Mouse (Mus musculus): ENCODE results near the gene Tmem212.

The Tmem212 gene

DNA sequence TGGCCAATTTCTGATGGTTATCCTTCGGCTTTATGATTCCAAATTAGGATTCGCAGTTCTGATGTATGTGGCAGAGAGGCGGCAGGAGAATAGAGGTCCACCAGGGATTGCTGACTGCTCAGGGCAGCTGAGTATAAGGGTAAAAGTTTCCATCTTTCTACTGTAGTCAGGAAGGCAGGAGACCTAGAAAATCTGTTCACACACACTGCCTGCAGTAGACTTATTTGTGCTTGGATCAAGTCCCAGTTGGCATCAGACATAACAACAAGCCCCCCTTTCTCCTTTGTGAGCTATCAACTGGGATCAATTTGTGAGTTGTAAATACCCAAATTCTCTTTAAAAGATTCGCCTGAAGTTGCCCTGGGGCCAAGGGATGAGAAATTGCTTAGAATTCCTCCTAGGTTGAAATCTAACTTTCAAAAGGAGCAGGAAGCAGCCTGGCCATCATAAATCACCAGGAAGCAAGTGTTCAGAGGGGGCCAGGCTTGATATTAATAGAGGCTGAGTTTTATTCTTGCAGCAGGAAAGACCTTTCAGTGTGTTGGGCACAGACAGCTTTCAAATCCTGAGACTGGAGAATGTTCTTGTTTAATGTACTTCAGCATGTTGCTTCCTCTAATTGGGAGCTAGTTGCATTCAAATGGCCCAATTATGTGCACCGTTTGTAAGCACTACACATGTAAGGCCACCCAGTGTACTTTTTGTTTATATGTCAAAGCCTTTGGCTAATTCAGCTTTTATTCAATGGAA lies 41.6 kb downstream of the Tmem212 start:
- DNase-seq (ENCODE audit: low read depth in 1 of 2, low spot score in 2 of 2) = no peak

DNA sequence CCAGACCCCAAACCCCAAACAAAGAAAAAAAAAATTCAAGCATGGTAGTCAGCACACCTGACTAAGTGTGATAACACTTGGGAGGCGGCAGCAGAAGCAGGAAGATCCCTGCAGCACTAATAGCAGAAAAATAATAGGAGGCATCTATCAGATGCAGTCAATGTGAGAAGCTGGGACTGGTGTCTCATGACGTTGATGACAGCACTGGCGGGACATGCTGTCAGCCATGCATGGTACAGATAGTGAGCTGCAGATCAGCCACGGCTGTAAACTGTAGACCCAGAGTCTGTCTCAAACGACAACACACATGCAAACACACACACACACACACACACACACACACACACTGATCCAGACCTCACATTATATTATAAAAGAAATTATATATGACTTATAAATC lies 52.9 kb downstream of the Tmem212 start:
- DNase-seq (ENCODE audit: low read depth in 1 of 2, low spot score in 2 of 2) = no peak

DNA sequence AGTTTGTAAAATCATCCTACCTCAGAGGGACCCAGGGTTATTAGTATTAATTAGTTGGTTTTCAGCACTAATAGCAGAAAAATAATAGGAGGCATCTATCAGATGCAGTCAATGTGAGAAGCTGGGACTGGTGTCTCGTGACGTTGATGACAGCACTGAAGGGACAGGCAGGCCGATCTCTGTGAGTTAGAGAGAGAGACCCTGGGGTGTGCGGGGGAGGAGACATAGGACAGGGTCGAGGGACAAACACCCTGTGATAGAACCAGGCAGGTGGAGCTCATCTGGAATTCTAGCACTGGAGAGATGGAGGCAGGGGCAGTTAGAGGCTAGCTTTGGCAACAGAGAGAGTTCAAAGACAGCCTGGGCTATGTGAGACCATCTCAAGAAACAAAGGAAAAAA lies 53.3 kb downstream of the Tmem212 start:
- DNase-seq (ENCODE audit: low read depth in 1 of 2, low spot score in 2 of 2) = no peak

DNA sequence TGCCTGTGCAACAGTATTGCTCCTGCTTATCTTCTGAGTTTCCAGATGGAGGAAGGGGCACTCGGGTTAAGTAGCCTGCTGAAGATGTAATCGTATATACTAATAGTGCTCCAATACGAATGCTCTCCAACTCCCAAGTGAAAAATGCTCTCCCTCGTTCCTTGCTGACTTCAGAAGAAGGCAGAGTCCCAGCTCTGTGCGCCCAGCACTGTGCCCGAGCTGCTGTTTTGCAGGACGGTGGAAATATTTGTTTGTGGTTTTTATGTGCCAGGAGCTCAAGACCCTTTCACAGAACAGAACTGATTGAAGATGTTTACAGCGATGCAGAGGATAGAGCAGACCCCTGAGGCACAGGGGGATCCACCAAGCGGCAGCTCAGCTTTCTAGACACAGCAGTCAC lies 55.9 kb downstream of the Tmem212 start:
- no peak for DNase-seq (ENCODE audit: low read depth in 1 of 2, low spot score in 2 of 2)

DNA sequence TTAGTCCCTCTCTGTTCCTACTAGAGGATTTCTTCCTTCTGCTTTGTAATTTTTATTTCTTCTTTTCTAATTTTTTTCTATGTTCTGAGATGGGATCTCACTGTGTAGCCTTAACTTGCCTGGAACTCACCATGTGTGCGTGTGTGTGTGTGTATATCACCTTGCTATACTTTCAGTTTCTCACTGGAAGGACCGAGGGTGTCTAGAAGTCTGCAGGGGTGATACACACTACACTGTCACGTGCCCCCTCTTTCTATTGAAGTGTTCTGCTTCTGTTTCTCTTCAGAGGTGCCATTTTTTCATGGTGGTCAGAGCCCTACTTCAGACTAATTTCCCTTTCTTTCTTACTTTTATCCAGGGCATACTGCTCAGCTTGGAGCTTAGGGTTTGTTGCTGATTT lies 56.4 kb downstream of the Tmem212 start:
- no peak for DNase-seq (ENCODE audit: low read depth in 1 of 2, low spot score in 2 of 2)

DNA sequence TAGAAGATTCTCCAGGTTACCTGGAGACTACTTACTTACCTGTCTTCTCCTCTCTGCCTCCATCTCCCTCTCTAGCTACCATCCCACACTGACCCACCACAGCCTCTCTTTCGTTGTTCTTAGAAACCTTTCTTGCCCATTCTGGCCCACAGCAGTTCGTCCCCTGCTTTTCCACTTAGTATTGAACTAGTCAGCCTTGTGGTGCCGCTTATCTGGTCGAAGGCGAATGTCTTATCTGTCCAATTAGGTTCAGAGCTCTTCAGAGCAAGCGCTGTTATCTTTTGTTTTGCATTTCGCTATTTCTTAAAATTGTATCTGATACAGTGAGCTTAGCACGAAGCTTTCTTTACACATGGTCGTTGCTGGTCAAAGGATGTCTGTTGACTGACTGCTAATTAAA lies 56.9 kb downstream of the Tmem212 start:
- DNase-seq (ENCODE audit: low read depth in 1 of 2, low spot score in 2 of 2) = no peak

DNA sequence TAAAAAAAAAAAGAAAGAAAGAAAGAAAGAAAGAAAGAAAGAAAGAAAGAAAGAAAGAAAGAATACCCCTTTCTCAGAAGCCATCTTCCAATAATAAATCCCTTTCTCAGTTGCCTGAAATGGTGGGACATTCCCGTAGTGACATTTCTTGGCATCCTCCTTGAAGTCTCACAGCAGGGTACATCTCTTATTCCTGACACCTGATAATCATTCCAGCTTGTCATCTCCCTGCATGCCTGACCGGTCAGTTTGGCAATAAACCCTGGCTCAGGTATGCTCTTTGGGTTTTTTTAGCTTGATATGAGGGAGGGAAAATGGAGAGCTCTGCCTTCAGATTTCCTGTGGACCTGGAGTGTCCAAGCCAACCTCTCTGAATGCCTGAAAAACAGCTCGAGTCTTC lies 59.9 kb downstream of the Tmem212 start:
- DNase-seq (ENCODE audit: low read depth in 1 of 2, low spot score in 2 of 2) = no peak

DNA sequence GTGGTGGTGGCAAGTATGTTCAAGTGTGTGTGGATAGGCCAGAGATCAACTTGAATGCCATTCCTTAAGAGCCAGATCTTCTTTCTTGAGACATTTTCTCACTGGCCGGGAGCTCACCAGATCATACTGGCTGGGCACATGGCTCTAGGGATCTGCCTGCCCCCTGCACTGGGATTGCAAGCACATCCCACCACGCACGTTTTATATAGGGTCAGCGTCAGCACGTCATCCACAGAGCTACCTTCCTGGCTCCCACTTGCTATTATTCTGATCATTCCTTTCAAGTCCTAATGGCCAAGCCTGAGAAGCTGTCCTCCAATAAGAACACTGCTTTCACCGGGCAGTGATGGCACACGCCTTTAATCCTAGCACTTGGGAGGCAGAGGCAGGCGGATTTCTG lies 60.4 kb downstream of the Tmem212 start:
- DNase-seq (ENCODE audit: low read depth in 1 of 2, low spot score in 2 of 2) = no peak

DNA sequence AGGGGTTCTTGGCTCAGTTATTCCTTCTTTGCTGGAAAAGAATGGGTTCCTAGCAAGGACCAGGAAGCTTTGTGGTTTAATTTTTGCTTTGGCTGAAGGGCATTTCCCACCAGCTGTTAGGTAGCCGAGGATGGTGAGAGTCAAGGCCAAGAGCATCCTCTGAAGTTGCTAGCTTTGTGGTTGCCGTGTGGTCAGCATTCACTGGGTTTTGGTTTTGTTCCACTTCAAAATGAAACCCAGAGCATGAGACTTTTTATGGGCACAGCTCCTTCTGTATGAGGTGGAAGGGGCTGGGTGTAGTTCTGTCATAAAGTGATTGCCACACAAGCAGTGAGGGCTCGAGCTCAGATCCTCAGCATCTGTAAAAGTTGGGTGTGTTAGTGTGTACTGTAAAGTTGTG lies 67.4 kb downstream of the Tmem212 start:
- DNase-seq (ENCODE audit: low read depth in 1 of 2, low spot score in 2 of 2) = no peak

DNA sequence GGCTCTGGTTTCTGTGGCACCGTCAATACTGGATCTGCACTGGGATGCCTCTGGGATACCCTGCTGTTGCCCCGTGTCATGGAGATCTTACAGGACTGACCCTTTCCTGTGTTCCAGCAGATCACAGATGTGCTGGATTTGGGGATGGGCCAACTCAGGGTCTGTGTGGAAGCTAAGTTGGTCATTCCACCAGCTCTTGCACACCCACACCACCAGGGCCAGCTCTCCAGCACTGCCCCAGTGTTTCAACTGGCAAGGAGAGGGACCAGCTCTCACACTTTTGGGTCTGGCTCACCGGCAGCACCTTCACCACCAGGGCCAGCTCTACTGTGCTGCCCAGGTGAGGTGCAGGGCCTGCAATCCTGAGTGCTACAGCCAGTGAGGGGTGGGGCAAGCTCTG lies 68.9 kb downstream of the Tmem212 start:
- DNase-seq (ENCODE audit: low read depth in 1 of 2, low spot score in 2 of 2) = no peak

DNA sequence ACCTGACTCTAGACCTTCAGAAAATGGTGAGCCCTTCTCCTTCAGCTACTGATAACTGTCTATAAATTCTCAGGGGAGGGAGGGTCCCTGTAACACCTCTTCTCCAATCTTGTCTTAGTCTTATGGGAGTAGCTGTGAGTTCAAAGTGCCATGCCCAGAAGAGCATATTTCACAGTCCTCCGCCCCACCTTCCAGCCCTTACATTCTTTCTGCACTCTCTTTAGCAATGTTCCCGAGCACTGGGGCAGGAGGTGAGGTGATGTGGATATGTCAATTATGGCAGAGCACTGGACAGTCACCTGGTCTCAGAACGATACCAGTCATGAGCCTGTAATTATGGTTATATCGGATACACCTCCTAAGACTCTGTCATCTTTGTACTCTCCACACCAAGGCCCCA lies 70.2 kb downstream of the Tmem212 start:
- DNase-seq (ENCODE audit: low read depth in 1 of 2, low spot score in 2 of 2) = no peak

Data from monocyte, adult 2 months (primary cell).